Mouse (Mus musculus): ENCODE data around the gene Ick. TPM values are rescaled to one million over a fixed set of nuclear protein-coding genes. Genes with fewer than 3 reads are reported as not detected.
A peak's percentile ranks its signal among the peaks of the same experiment; 100 is the strongest.

Gene Ick
- total and polyA plus RNA-seq, 3 experiments, result 7.8 to 14.0 (median 12.5) TPM

- Histone ChIP-seq H3K79me2 (replicated peaks; ENCODE audit: control insufficient read depth, insufficient read depth, low read length) (peaks cover 2% of the 10 kb centered on the region; the same call in 1 of the 2 replicates), H3K4me3 (peak overlapping the region; percentile 63), H3K9ac (ENCODE audit: low read depth, low read length) (peak overlapping the region; percentile 100), H3K27me3 (ENCODE audit: control insufficient read depth, insufficient read depth, low read length) (no peaks in the 10 kb centered on the region), H3K27ac (peak overlapping the region; percentile 98), H3K36me3 (ENCODE audit: control insufficient read depth, insufficient read depth, low read length) (peaks cover 6% of the 10 kb centered on the region; the same call in 1 of the 2 replicates), H3K4me1 (ENCODE audit: control insufficient read depth, insufficient read depth, low read length) (peaks cover 15% of the 10 kb centered on the region)
- intact Hi-C loops (cut with DNase I), result loop anchor here (1.0 to 5.0 kb wide), 3 partner anchors 41 to 79 kb away; no protein-coding TSS in a partner anchor
- TF ChIP-seq EP300 (IDR thresholded peaks at IDR 0.05; ENCODE audit: insufficient read depth, low read depth, low read length) (peak; percentile 78; the same call in 1 of the 2 replicates), CTCF (IDR thresholded peaks at IDR 0.05) (no peak; the same call in none of the 2 replicates), POLR2A (IDR thresholded peaks at IDR 0.05; ENCODE audit: insufficient read depth, low read depth, low read length) (peak; percentile 72; the same call in 1 of the 2 replicates)
- DNase-seq, result peak; percentile 93 to 98
- WGBS, result 1% methylated on average over 47 of the region's 47 CpGs
Measured at GRCm38 (mm10) chr9:78112770-78113537, 4.0 kb downstream of the Ick start.

- Histone ChIP-seq H3K27ac (peak overlapping the region; percentile 98), H3K36me3 (ENCODE audit: control insufficient read depth, insufficient read depth, low read length) (peaks cover 6% of the 10 kb centered on the region; the same call in 1 of the 2 replicates), H3K4me3 (peak overlapping the region; percentile 63), H3K27me3 (ENCODE audit: control insufficient read depth, insufficient read depth, low read length) (no peaks in the 10 kb centered on the region), H3K9ac (ENCODE audit: low read depth, low read length) (peak overlapping the region; percentile 100), H3K79me2 (replicated peaks; ENCODE audit: control insufficient read depth, insufficient read depth, low read length) (peaks cover 2% of the 10 kb centered on the region; the same call in 1 of the 2 replicates), H3K4me1 (ENCODE audit: control insufficient read depth, insufficient read depth, low read length) (peaks cover 15% of the 10 kb centered on the region)
- no peak for TF ChIP-seq EP300 (IDR thresholded peaks at IDR 0.05; ENCODE audit: insufficient read depth, low read depth, low read length)
- WGBS, result under 1% methylated on average over 14 of the region's 14 CpGs
- DNase-seq, result no peak
- intact Hi-C loops (cut with DNase I), result loop anchor here (1.0 to 5.0 kb wide), 3 partner anchors 41 to 79 kb away; no protein-coding TSS in a partner anchor
Measured at GRCm38 (mm10) chr9:78113538-78113885, 4.5 kb downstream of the Ick start.

- DNase-seq, result peak; percentile 48
- intact Hi-C loops (cut with DNase I), result loop anchor here (2.0 kb wide), 1 partner anchor 23 kb away; no protein-coding TSS in a partner anchor
- Histone ChIP-seq H3K27me3 (ENCODE audit: control insufficient read depth, insufficient read depth, low read length) (no peaks in the 10 kb centered on the region), H3K4me3 (no peak overlapping the region), H3K36me3 (ENCODE audit: control insufficient read depth, insufficient read depth, low read length) (peaks cover 6% of the 10 kb centered on the region; the same call in 1 of the 2 replicates), H3K27ac (peak overlapping the region; percentile 51), H3K4me1 (ENCODE audit: control insufficient read depth, insufficient read depth, low read length) (peaks cover 17% of the 10 kb centered on the region), H3K9ac (ENCODE audit: low read depth, low read length) (no peak overlapping the region), H3K79me2 (replicated peaks; ENCODE audit: control insufficient read depth, insufficient read depth, low read length) (peaks cover 2% of the 10 kb centered on the region; the same call in 1 of the 2 replicates)
- TF ChIP-seq CTCF (IDR thresholded peaks at IDR 0.05), result no peak
- no peak for TF ChIP-seq EP300 (IDR thresholded peaks at IDR 0.05; ENCODE audit: insufficient read depth, low read depth, low read length)
- no peak for TF ChIP-seq POLR2A (IDR thresholded peaks at IDR 0.05; ENCODE audit: insufficient read depth, low read depth, low read length)
- WGBS, result 55% methylated on average over 9 of the region's 9 CpGs
Measured at GRCm38 (mm10) chr9:78115746-78116145, 6.8 kb downstream of the Ick start.

GRCm38 (mm10) chr9:78117690-78118089, 8.7 kb downstream of the Ick start:
- intact Hi-C loops (cut with DNase I), result no loop called here
- WGBS, result 59% methylated on average over 2 of the region's 2 CpGs

GRCm38 (mm10) chr9:78121358-78121757, 12.4 kb downstream of the Ick start:
- intact Hi-C loops (cut with DNase I), result no loop called here
- 51% methylated on average over 8 of the region's 8 CpGs for WGBS
- Histone ChIP-seq H3K4me3 (no peak overlapping the region), H3K36me3 (ENCODE audit: control insufficient read depth, insufficient read depth, low read length) (peaks cover 10% of the 10 kb centered on the region; the same call in 1 of the 2 replicates), H3K9ac (ENCODE audit: low read depth, low read length) (no peak overlapping the region), H3K27ac (peak overlapping the region; percentile 72), H3K27me3 (ENCODE audit: control insufficient read depth, insufficient read depth, low read length) (no peaks in the 10 kb centered on the region), H3K4me1 (ENCODE audit: control insufficient read depth, insufficient read depth, low read length) (peaks cover 18% of the 10 kb centered on the region), H3K79me2 (replicated peaks; ENCODE audit: control insufficient read depth, insufficient read depth, low read length) (peaks cover 2% of the 10 kb centered on the region; the same call in 1 of the 2 replicates)
- no peak for TF ChIP-seq CTCF (IDR thresholded peaks at IDR 0.05)
- no peak; the same call in 1 of the 2 replicates for TF ChIP-seq POLR2A (IDR thresholded peaks at IDR 0.05; ENCODE audit: insufficient read depth, low read depth, low read length)
- TF ChIP-seq EP300 (IDR thresholded peaks at IDR 0.05; ENCODE audit: insufficient read depth, low read depth, low read length), result peak; percentile 83
- DNase-seq, result peak in 1 of 2 experiments; percentile 49

More at GRCm38 (mm10) chr9:78117690-78118089, 8.7 kb downstream of the Ick start:
- no peak for DNase-seq
- TF ChIP-seq EP300 (IDR thresholded peaks at IDR 0.05; ENCODE audit: insufficient read depth, low read depth, low read length), result no peak
- no peak for TF ChIP-seq CTCF (IDR thresholded peaks at IDR 0.05)
- no peak for TF ChIP-seq POLR2A (IDR thresholded peaks at IDR 0.05; ENCODE audit: insufficient read depth, low read depth, low read length)
- H3K9ac ChIP-seq (ENCODE audit: low read depth, low read length), result no peak overlapping the region
- no peaks in the 10 kb centered on the region for H3K27me3 ChIP-seq (ENCODE audit: control insufficient read depth, insufficient read depth, low read length)
- no peak overlapping the region for H3K4me3 ChIP-seq
- peak overlapping the region; percentile 51; the same call in 1 of the 2 replicates for H3K27ac ChIP-seq
- H3K4me1 ChIP-seq (ENCODE audit: control insufficient read depth, insufficient read depth, low read length), result peaks cover 26% of the 10 kb centered on the region
- H3K79me2 ChIP-seq (replicated peaks; ENCODE audit: control insufficient read depth, insufficient read depth, low read length), result peaks cover 2% of the 10 kb centered on the region; the same call in 1 of the 2 replicates
- peaks cover 9% of the 10 kb centered on the region; the same call in 1 of the 2 replicates for H3K36me3 ChIP-seq (ENCODE audit: control insufficient read depth, insufficient read depth, low read length)
